Mouse (Mus musculus): Measurements from ENCODE around the gene Etaa1.

- TF ChIP-seq CTCF (IDR thresholded peaks at IDR 0.05 in 2 of 3, conservative IDR thresholded peaks at IDR 0.05 in 1 of 3; ENCODE audit: control insufficient read depth in 1 of 3, insufficient read depth in 1 of 3, low read depth in 2 of 3, low read length in 3 of 3, poor library complexity in 1 of 3, severe bottlenecking in 1 of 3) = no peak
- no peak for TF ChIP-seq POLR2AphosphoS2 (IDR thresholded peaks at IDR 0.05; ENCODE audit: low read length)
- no peak for TF ChIP-seq HCFC1 (IDR thresholded peaks at IDR 0.05; ENCODE audit: low read depth, low read length)
- no peak for TF ChIP-seq TBP (IDR thresholded peaks at IDR 0.05; ENCODE audit: low read depth, low read length)
- no peak for TF ChIP-seq RCOR1 (IDR thresholded peaks at IDR 0.05; ENCODE audit: low read depth, low read length)
- no peak for TF ChIP-seq SMC3 (IDR thresholded peaks at IDR 0.05; ENCODE audit: low read depth, low read length)
- no peak for TF ChIP-seq ZC3H11A (IDR thresholded peaks at IDR 0.05; ENCODE audit: low read depth, low read length)
- no peak for TF ChIP-seq ELF1 (IDR thresholded peaks at IDR 0.05; ENCODE audit: low read depth, low read length)
- no peak for TF ChIP-seq POLR2A (IDR thresholded peaks at IDR 0.05; ENCODE audit: control insufficient read depth in 1 of 2, insufficient read depth in 1 of 2, low read depth in 1 of 2, low read length in 2 of 2, poor library complexity in 1 of 2)
- TF ChIP-seq TCF12 (IDR thresholded peaks at IDR 0.05; ENCODE audit: low read depth, low read length) = no peak
- TF ChIP-seq TAL1 (IDR thresholded peaks at IDR 0.05; ENCODE audit: low read length) = no peak
Observed at GRCm38 (mm10) chr11:17937931-17938330, 15.7 kb downstream of the Etaa1 start.

Data from MEL (cell line).